Mouse (Mus musculus) kidney, adult 2 months (tissue): ENCODE data around the gene Cfap44. TPM values are rescaled to one million over a fixed set of nuclear protein-coding genes. Genes with fewer than 3 reads are reported as not detected.
"Not testable (repeated sequence)": the region's sequence is repeated elsewhere in the genome, so short reads cannot be mapped to it uniquely, and the experiment has no call there.

Source experiments
- DNase-seq: peaks from one replicate; pipeline ENCODE4 v3.0.0; 2021
- H3K27ac ChIP-seq: fragments of 200-500 bp; 2 replicates; pipeline ENCODE4 v1.5.1; 2012; ENCODE audit warnings: low read depth, low read length, control low read depth, inconsistent platforms; ENCODE audit not compliant: insufficient read depth
- H3K27me3 ChIP-seq: fragments of 200-500 bp; replicated peaks from 2 replicates; pipeline ENCODE4 v1.6.1; 2012; ENCODE audit warnings: mild to moderate bottlenecking, moderate library complexity, low read length, inconsistent platforms; ENCODE audit not compliant: control insufficient read depth, insufficient read depth
- H3K36me3 ChIP-seq: fragments of 200-500 bp; 2 replicates; pipeline ENCODE4 v1.6.1; 2012; ENCODE audit warnings: mild to moderate bottlenecking, moderate library complexity, low read length, inconsistent platforms; ENCODE audit not compliant: control insufficient read depth, insufficient read depth
- H3K4me1 ChIP-seq: fragments of 200-500 bp; 2 replicates; pipeline ENCODE4 v1.6.1; 2011; ENCODE audit warnings: low read length; ENCODE audit not compliant: control insufficient read depth, insufficient read depth
- H3K4me3 ChIP-seq: fragments of 200-500 bp; 2 replicates; pipeline ENCODE4 v1.5.1; 2011; ENCODE audit warnings: mild to moderate bottlenecking, low read depth, low read length, control low read depth; ENCODE audit not compliant: insufficient read depth
- CTCF ChIP-seq: fragments of 200-500 bp; conservative IDR thresholded peaks from 2 replicates; pipeline ENCODE4 v1.5.1; 2011; ENCODE audit warnings: low read depth, mild to moderate bottlenecking, control low read depth, low read length, moderate library complexity, mixed read lengths; ENCODE audit not compliant: insufficient read depth, insufficient read length
- POLR2A ChIP-seq: fragments of 200-500 bp; IDR thresholded peaks from one replicate; pipeline ENCODE4 v1.6.1; 2011; ENCODE audit warnings: low read depth, low read length, control low read depth
- WGBS: fragments of 180-500 bp; shearing (Covaris S2); methylation state at CpG from one replicate; pipeline ENCODE4 v1.1.7; 2018; 5-methylcytosine and 5-hydroxymethylcytosine counted together
- polyA plus RNA-seq: library from polyadenylated mRNA; depleted of rRNA; stranded (reverse); fragments of >200 nt; gene quantifications from 2 replicates; pipeline ENCODE4 v1.2.3, GENCODE M21; 2012

The Cfap44 gene
- polyA plus RNA-seq, 1 experiment, result 0.03 TPM

DNA sequence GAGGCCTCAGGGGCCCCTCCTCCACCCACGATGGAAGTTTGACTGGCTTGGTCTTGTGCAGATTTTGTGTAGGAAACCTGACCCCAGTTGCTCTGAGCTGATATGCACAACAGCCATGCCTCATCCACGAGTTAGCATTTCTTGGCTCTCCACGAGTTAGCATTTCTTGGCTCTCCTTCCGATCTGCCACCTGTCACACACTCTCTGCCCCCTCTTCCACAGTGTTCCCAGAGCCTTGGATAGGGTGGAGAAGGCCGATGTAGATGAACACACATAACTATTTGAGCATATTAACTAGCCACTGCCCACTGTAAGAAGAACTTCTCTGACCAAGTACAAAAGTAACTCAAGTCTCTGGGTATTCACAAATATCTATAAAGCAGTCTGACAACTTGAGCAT is 33.9 kb downstream of the Cfap44 start:
- TF ChIP-seq POLR2A (no peak), CTCF (no peak)
- Histone ChIP-seq H3K27me3 (no peaks in the 10 kb centered on the region), H3K4me1 (no peaks in the 10 kb centered on the region), H3K36me3 (no peaks in the 10 kb centered on the region), H3K4me3 (no peak overlapping the region), H3K27ac (no peak overlapping the region)
- WGBS, result 74% methylated on average over 5 of the region's 5 CpGs
- no peak for DNase-seq

DNA sequence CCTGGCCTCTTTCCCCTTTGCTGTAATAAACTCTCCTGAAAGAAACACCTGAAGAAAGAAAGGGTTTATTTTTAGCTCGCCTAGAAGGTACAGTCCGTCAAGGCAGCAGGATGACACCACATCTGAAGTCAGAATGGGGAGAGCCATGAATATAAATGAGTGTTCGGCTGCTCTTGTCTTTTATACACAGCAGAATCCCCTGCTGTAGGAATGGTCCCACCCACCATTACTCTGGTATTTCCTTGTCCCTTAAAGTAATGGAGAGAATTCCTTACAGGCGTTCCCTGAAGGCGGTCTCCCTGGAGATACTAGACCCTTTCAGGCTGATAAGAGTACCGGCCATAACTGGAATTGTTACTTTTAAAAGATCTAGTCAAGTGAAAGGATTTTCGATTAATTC is 35.4 kb downstream of the Cfap44 start:
- Histone ChIP-seq H3K36me3 (no peaks in the 10 kb centered on the region), H3K27me3 (no peaks in the 10 kb centered on the region)
- TF ChIP-seq CTCF (no peak), POLR2A (no peak)

DNA sequence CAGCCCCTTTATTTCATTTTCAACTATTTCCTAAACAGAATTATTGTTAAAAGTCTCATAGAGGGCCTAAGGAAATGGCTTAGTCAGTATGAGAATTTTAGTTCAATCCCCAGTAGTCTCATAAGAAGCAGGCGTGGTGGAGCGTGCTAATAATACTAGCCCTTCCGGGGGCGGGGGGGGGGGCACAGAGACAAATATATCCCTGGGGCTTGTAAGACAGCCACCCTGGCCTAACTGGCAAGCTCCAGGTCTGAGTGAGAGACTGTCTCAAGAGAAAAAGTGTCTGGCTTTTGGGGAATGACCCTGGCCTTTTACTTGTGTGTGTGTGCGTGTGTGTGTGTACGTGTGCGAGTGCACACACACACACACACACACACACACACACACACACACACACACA is 40.3 kb downstream of the Cfap44 start:
- Histone ChIP-seq H3K4me1 (no peaks in the 10 kb centered on the region), H3K27me3 (no peaks in the 10 kb centered on the region), H3K27ac (no peak overlapping the region), H3K36me3 (no peaks in the 10 kb centered on the region), H3K4me3 (no peak overlapping the region)
- no peak for DNase-seq
- WGBS, result 81% methylated on average over 7 of the region's 7 CpGs
- TF ChIP-seq POLR2A (no peak), CTCF (no peak)

More for the DNA sequence above, 35.4 kb downstream of the Cfap44 start:
- no peak for DNase-seq
- Histone ChIP-seq H3K27ac (no peak overlapping the region), H3K4me3 (no peak overlapping the region), H3K4me1 (no peaks in the 10 kb centered on the region)
- 68% methylated on average over 7 of the region's 7 CpGs for WGBS

DNA sequence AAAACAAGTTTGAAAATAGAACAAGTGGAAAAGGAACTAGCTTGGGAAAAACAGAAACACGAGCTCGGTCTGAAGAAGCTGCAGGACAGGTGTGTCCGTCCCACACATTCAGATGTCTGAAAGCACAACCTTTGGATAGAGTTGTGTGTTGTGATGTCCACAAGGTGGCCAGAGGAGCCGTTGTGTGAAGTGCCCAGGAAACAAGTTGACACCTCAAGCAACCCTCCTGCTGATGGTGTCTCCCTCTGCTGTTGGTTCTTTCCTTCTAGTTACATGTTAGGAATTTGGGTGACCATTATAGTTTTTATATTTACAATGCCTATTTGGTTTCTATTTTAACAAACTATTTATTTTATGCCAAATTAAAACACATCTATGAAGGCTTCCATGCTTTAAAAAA is 40.9 kb downstream of the Cfap44 start:
- DNase-seq, result no peak
- Histone ChIP-seq H3K27ac (no peak overlapping the region), H3K4me1 (no peaks in the 10 kb centered on the region), H3K27me3 (no peaks in the 10 kb centered on the region), H3K36me3 (no peaks in the 10 kb centered on the region), H3K4me3 (no peak overlapping the region)
- WGBS, result 64% methylated on average over 4 of the region's 4 CpGs
- TF ChIP-seq POLR2A (no peak), CTCF (no peak)

DNA sequence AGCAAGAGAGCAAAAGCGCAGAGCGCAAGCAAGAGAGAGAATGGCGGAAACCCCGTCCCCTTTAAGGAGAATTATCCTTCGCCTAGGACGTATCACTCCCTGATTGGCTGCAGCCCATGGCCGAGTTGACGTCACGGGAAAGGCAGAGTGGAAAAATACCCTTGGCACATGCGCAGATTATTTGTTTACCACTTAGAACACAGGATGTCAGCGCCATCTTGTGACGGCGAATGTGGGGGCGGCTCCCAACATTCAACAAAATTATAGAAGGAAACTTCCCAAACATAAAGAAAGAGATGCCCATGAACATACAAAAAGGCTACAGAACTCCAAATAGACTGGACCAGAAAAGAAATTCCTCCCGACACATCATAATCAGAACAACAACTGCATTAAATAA is 47.3 kb downstream of the Cfap44 start:
- 93% methylated on average over 15 of the region's 15 CpGs for WGBS
- not testable (repeated sequence) for H3K36me3 ChIP-seq

DNA sequence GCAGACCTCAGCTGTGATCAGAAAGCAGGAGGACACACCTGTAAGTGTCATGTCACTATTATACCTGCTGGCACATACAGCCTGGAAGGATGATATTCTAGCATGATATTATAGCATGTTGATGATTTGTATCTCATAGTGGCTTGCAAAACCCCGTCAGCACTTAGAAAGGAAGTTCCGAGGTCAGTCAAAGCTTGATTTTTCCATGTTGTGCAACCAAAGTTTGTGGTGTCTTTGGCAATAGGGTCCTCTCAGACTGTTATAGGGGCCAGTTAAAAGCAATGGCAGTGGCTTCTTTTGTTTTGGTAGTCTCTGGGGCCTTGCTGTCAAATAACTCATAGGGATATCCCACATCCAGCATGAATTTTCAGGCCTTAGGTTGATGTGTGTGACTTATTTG is 63.3 kb downstream of the Cfap44 start:
- WGBS, result 91% methylated on average over 2 of the region's 2 CpGs

More for the DNA sequence above, 47.3 kb downstream of the Cfap44 start:
- H3K4me3 ChIP-seq, H3K4me1 ChIP-seq, H3K27me3 ChIP-seq, H3K27ac ChIP-seq, DNase-seq: not testable (repeated sequence)

DNA sequence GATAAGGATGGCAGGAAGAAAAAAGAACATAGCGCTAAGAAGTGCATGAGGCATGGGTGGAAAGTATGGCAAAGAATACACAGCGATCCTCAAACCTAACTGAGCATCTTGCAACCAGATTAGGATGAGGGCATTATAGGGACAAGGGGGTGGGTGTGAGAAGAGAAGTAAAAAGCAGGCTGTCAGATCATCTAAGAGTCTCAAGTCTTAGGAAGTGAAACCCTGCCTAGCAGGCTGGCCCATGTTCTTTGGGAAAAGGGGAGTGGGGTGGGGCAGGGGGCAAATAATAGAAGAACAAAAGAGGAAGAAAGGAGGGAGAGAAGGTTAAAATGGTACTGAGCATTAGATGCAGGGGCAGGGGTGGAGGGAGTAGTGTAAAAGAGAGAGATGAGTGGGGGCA is 64.2 kb downstream of the Cfap44 start:
- no peaks in the 10 kb centered on the region for H3K4me1 ChIP-seq
- TF ChIP-seq POLR2A, result no peak
- no peak for TF ChIP-seq CTCF
- no peaks in the 10 kb centered on the region for H3K27me3 ChIP-seq
- H3K36me3 ChIP-seq, result no peaks in the 10 kb centered on the region
- no peak overlapping the region for H3K27ac ChIP-seq
- DNase-seq, result no peak
- 91% methylated on average over 2 of the region's 2 CpGs for WGBS
- no peak overlapping the region for H3K4me3 ChIP-seq

More for the DNA sequence above, 63.3 kb downstream of the Cfap44 start:
- Histone ChIP-seq H3K27me3 (no peaks in the 10 kb centered on the region), H3K4me1 (no peaks in the 10 kb centered on the region), H3K27ac (no peak overlapping the region), H3K4me3 (no peak overlapping the region), H3K36me3 (no peaks in the 10 kb centered on the region)
- TF ChIP-seq POLR2A, result no peak
- no peak for TF ChIP-seq CTCF
- DNase-seq, result no peak

DNA sequence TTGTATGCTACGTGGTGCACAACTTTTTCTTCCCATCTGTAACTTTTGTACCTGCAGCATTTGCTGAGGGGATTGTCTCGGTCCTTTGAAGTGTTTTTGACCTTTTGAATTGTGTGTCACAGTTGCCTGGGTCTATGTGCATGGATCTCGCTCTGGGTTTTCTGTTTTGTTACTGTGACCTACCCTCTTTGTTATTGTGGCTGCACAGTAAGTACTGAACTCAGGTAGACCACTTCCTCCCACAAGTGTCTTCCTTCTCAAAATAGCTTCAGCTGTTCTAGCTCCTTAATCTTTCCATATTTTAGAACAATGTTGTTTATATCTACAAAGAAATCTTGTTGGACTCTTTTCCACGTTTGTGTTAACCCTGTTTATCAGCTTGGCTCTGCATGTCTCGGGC is 66.3 kb downstream of the Cfap44 start:
- no peaks in the 10 kb centered on the region for H3K36me3 ChIP-seq
- no peaks in the 10 kb centered on the region for H3K27me3 ChIP-seq
- TF ChIP-seq POLR2A (no peak), CTCF (no peak)
- no peak overlapping the region for H3K27ac ChIP-seq
- DNase-seq, result no peak
- WGBS, result 77% methylated on average over 5 of the region's 5 CpGs
- no peaks in the 10 kb centered on the region for H3K4me1 ChIP-seq
- no peak overlapping the region for H3K4me3 ChIP-seq
